Mouse (Mus musculus) macrophage (primary cell): ENCODE data around the gene Eif4e. TPM values are rescaled to one million over a fixed set of nuclear protein-coding genes. Genes with fewer than 3 reads are reported as not detected.

Experiments used
- H3K27ac ChIP-seq: fragments of 350-480 bp; formaldehyde crosslinking; 2 replicates; pipeline ENCODE4 v1.9.0; 2021
- H3K36me3 ChIP-seq: fragments of 350-480 bp; formaldehyde crosslinking; 2 replicates; pipeline ENCODE4 v1.9.0; 2021; ENCODE audit errors: inconsistent target
- H3K4me3 ChIP-seq: fragments of 350-480 bp; formaldehyde crosslinking; 2 replicates; pipeline ENCODE4 v1.9.0; 2021; ENCODE audit errors: inconsistent target
- H3K79me2 ChIP-seq: fragments of 350-480 bp; formaldehyde crosslinking; 2 replicates; pipeline ENCODE4 v1.9.0; 2021; ENCODE audit errors: inconsistent target
- WGBS: methylation state at CpG from one replicate; pipeline ENCODE4 v1.1.7; 2026; ENCODE audit warnings: inconsistent platforms; ENCODE audit not compliant: missing documents; 5-methylcytosine and 5-hydroxymethylcytosine counted together
- polyA plus RNA-seq: library from polyadenylated mRNA; stranded (reverse); fragments of 250-400 nt; gene quantifications from 3 replicates; pipeline ENCODE4 v1.2.4, GENCODE M21; 2018; ENCODE audit warnings: inconsistent platforms

Eif4e gene
- polyA plus RNA-seq, 1 experiment from 2014 or later, result 95.8 TPM

DNA sequence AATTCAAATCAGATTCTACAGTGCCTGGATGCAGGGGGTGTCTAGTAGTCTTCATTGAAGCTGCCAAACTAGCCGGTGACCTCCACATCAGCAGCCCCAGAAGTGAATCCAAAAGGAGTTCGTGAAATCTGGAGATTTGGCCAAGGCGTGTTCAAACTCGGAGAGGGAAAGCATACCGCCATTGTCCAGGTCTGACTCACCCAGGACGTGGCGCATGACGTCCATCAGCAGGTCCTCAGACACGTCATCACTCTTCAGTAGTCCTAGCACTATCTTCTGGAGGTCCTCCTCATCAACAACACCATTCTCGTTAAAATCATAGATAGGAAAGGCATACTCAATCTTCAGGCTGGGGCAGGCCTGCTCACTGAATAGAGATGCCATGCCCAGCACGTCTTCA lies 22.2 kb upstream of the Eif4e start:
- 96% methylated on average over 11 of the region's 11 CpGs for WGBS
- Histone ChIP-seq H3K4me3 (no peak overlapping the region), H3K27ac (no peak overlapping the region), H3K79me2 (no peaks in the 10 kb centered on the region), H3K36me3 (no peaks in the 10 kb centered on the region)

GRCm38 (mm10) chr3:138506749-138507148 lies 19.2 kb upstream of the Eif4e start:
- H3K4me3 ChIP-seq, result no peak overlapping the region
- no peaks in the 10 kb centered on the region for H3K36me3 ChIP-seq
- H3K79me2 ChIP-seq, result no peaks in the 10 kb centered on the region
- H3K27ac ChIP-seq, result no peak overlapping the region
- WGBS, result 39% methylated on average over 4 of the region's 6 CpGs

- Histone ChIP-seq H3K27ac (no peak overlapping the region), H3K4me3 (no peak overlapping the region), H3K79me2 (no peaks in the 10 kb centered on the region), H3K36me3 (no peaks in the 10 kb centered on the region)
- WGBS, result 100% methylated on average over 2 of the region's 2 CpGs
Measured at GRCm38 (mm10) chr3:138509581-138509980, 16.4 kb upstream of the Eif4e start.

- Histone ChIP-seq H3K4me3 (no peak overlapping the region), H3K79me2 (no peaks in the 10 kb centered on the region), H3K36me3 (no peaks in the 10 kb centered on the region), H3K27ac (no peak overlapping the region)
- 81% methylated on average over 5 of the region's 5 CpGs for WGBS
Measured at GRCm38 (mm10) chr3:138510471-138510870, 15.5 kb upstream of the Eif4e start.

GRCm38 (mm10) chr3:138513243-138513642 lies 12.7 kb upstream of the Eif4e start:
- Histone ChIP-seq H3K36me3 (no peaks in the 10 kb centered on the region), H3K79me2 (no peaks in the 10 kb centered on the region), H3K4me3 (no peak overlapping the region), H3K27ac (no peak overlapping the region)
- WGBS, result 92% methylated on average over 12 of the region's 12 CpGs

GRCm38 (mm10) chr3:138514749-138515148 lies 11.2 kb upstream of the Eif4e start:
- no peaks in the 10 kb centered on the region for H3K36me3 ChIP-seq
- no peaks in the 10 kb centered on the region for H3K79me2 ChIP-seq
- 68% methylated on average over 3 of the region's 3 CpGs for WGBS
- no peak overlapping the region for H3K4me3 ChIP-seq
- no peak overlapping the region for H3K27ac ChIP-seq

DNA sequence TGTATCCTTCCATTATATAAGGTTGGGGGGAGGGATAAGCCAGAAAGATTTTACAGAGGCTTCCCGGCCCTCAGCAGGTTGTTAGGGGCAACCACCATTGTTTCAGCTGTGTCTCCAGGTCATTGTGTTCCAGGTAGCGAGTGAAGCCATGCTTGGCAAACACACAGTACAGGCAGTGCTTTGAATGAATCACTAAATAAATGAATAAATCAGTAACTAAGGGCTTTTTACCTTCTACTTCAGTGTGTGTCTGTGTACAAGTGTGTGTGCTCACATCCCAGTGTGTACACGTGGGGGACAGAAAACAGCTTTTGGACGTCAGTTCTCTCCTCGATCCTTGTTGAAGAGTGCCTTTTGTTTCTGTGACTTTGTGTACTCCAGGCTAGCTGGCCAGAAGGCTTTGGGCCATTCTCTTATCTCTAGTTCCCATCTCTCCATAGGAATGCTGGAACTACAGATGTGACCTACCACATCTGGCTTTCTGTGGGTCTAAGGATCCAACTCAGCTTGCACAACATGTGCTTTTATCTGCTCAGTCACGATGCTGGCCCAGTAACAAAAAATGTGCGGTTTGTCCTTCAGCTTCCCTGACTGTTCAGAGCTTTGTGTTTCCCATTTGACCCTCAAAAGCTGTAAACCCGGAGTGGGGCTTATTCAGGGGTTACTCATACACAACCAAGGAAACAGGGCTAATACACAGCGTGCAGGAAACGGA lies 10.2 kb upstream of the Eif4e start:
- Histone ChIP-seq H3K4me3 (no peak overlapping the region), H3K36me3 (no peaks in the 10 kb centered on the region), H3K27ac (no peak overlapping the region), H3K79me2 (no peaks in the 10 kb centered on the region)
- 92% methylated on average over 10 of the region's 10 CpGs for WGBS

DNA sequence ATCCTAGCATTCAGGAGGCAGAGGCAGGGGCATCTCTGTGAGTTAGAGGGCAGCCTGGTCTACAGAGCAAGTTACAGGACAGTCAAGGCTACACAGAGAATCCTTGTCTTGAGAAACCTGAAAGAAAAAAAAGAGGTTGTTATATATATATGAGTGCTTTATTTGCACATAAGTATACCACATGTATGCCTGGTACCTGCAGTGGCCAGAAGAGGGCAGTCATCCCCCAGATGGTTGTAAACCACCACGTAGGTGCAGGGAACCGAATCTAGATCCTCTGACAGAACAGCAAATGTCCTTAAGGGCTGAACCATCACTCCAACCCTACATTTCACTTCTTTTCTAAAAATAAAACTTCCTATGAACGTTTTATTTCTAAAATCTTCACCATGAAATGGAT lies 8.1 kb upstream of the Eif4e start:
- 90% methylated on average over 3 of the region's 3 CpGs for WGBS

GRCm38 (mm10) chr3:138519218-138519617 lies 6.8 kb upstream of the Eif4e start:
- Histone ChIP-seq H3K27ac (peak overlapping the region; percentile 80), H3K79me2 (no peaks in the 10 kb centered on the region), H3K36me3 (no peaks in the 10 kb centered on the region), H3K4me3 (no peak overlapping the region)
- WGBS, result 39% methylated on average over 6 of the region's 6 CpGs

More for the DNA sequence above, 8.1 kb upstream of the Eif4e start:
- no peaks in the 10 kb centered on the region for H3K79me2 ChIP-seq
- H3K4me3 ChIP-seq, result no peak overlapping the region
- H3K27ac ChIP-seq, result no peak overlapping the region
- H3K36me3 ChIP-seq, result no peaks in the 10 kb centered on the region

GRCm38 (mm10) chr3:138523956-138524355 lies 2.0 kb upstream of the Eif4e start:
- H3K36me3 ChIP-seq, result no peaks in the 10 kb centered on the region
- no peak overlapping the region for H3K27ac ChIP-seq
- 98% methylated on average over 4 of the region's 4 CpGs for WGBS
- H3K79me2 ChIP-seq, result peaks cover 12% of the 10 kb centered on the region
- H3K4me3 ChIP-seq, result no peak overlapping the region

GRCm38 (mm10) chr3:138525494-138525893 lies 485 bp upstream of the Eif4e start:
- peaks cover 27% of the 10 kb centered on the region for H3K79me2 ChIP-seq
- H3K4me3 ChIP-seq, result no peak overlapping the region
- peak overlapping the region; percentile 99 for H3K27ac ChIP-seq
- H3K36me3 ChIP-seq, result no peaks in the 10 kb centered on the region
- 95% methylated on average over 8 of the region's 8 CpGs for WGBS

DNA sequence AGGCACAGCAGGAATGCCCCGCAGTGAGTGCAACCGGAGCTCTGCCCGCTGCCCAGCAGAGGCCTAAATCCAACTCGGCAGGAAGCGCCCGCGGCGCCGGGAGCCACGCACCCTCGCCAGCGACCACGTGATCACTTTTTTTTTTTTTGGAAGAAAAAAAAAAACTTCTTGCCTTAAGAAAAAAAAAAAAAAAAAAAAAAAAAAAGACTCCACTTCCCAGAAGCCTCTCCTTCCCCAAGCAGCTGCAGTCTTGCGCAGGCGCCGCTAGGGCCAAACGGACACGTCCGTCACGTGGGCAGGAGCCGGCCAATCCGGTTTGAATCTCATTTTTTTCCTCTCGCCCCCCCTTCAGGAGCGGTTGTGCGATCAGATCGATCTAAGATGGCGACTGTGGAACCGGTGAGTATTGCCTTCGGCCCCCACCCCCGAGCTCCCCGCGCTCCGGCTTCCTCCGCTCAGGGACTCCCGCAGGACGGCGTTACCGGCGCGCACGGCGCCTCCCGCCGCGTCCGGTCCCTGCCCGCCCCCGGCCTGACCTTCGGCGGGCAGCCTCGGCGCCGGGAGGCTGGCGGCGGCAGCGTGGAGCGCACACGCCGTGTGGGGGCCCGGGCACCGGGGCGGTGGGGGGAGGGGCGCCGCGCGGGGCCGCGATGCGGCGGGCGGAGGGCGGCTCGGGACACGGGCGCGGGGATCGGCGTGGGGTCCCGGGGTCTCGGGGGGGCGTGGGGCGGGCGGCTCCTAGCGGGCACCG lies 1.1 kb downstream of the Eif4e start:
- 1% methylated on average over 68 of the region's 85 CpGs for WGBS
- Histone ChIP-seq H3K79me2 (peaks cover 43% of the 10 kb centered on the region), H3K36me3 (no peaks in the 10 kb centered on the region), H3K4me3 (peak overlapping the region; percentile 53), H3K27ac (peak overlapping the region; percentile 99)

GRCm38 (mm10) chr3:138527667-138528231 lies 1.8 kb downstream of the Eif4e start:
- Histone ChIP-seq H3K79me2 (peaks cover 49% of the 10 kb centered on the region), H3K4me3 (peak overlapping the region; percentile 50), H3K27ac (0 out of 2 replicates have a peak overlapping the region, but pooled peaks have one; percentile 8), H3K36me3 (no peaks in the 10 kb centered on the region)
- WGBS, result under 1% methylated on average over 62 of the region's 64 CpGs

DNA sequence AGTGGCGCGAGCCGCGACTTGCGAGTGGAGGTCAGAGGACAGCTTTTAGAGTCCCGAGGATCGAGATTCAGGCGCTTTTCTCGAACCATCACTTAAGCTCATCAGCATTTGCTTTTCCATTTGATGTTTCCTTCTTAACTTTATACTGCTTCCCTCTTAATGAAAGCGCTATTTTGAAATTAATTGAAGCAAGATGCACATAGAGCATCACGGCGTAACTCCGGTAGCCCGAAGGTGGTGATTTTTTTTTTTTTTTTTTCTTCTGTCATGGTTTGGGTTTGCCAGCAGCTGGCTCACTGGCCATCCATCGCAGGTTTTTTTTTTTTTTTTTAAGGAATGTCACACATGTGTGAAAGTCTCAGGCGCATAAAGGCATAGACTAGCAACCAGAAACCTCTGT lies 2.3 kb downstream of the Eif4e start:
- Histone ChIP-seq H3K79me2 (peaks cover 55% of the 10 kb centered on the region), H3K36me3 (no peaks in the 10 kb centered on the region), H3K27ac (0 out of 2 replicates have a peak overlapping the region, but pooled peaks have one; percentile 8), H3K4me3 (peak overlapping the region; percentile 50)
- 7% methylated on average over 16 of the region's 16 CpGs for WGBS
